In the genomic region with DNA sequence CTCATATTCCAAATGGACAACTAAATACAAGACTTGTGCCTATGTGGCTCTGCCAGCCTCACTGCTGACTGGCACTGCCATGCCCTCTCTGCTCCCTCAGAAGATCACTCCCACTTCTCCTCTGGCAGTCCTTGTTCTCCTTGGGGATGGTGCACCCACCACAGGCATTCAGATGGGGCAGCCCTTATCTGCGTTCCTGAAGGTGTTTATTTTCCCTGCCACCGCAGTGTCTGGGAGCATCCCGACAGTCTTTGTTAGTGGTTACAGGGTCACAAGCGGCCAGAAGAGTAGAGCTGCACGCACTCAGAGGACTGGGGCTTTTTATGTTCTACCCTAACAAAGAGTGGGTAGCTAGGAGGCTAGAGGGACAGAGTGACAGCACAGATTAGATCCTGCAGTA, we compare ENCODE assay signal across 16 mouse cellular contexts.
DNase-seq lines count a peak whose midpoint lies in the region; ATAC-seq lines count a peak whose summit lies in the region.
"Had no signal": no experiment of that assay in that cellular context is flagged by ENCODE, and none has a peak within 500 bp of the region (broad histone marks: within the 10 kb centered on the region; RNA-seq: fewer than 3 reads in every experiment).

No protein-coding gene starts in this region.

- no peak overlapping the region for H3K4me3 ChIP-seq in heart, embryonic 11.5 days (ENCODE audit: low read depth, low read length)
- no peak overlapping the region for H3K4me3 ChIP-seq in liver, embryonic 16.5 days (ENCODE audit: low read depth, low read length)
- H3K4me3 ChIP-seq: embryonic facial prominence, embryonic 13.5 days; heart, adult 2 months; neural tube, embryonic 15.5 days had no signal

- no peaks in the 10 kb centered on the region for H3K36me3 ChIP-seq in heart, embryonic 11.5 days (ENCODE audit: control insufficient read depth, insufficient read depth, low read length)
- H3K36me3 ChIP-seq in liver, embryonic 16.5 days (ENCODE audit: control insufficient read depth, insufficient read depth) = no peaks in the 10 kb centered on the region
- H3K36me3 ChIP-seq: embryonic facial prominence, embryonic 13.5 days had no signal

- H3K9me3 ChIP-seq in heart, embryonic 11.5 days (replicated peaks; ENCODE audit: control insufficient read depth, low read length) = no peaks in the 10 kb centered on the region
- H3K9me3 ChIP-seq in liver, embryonic 16.5 days (replicated peaks; ENCODE audit: control insufficient read depth, low read length) = no peaks in the 10 kb centered on the region
- H3K9me3 ChIP-seq: embryonic facial prominence, embryonic 13.5 days; neural tube, embryonic 15.5 days had no signal

- ATAC-seq in heart, embryonic 11.5 days (replicated peaks; ENCODE audit: insufficient number of reproducible peaks, low FRiP score, low TSS enrichment) = no peak; the same call in 1 of the 2 replicates
- no peak for ATAC-seq in liver, embryonic 16.5 days (ENCODE audit: low read depth)

- no peaks in the 10 kb centered on the region for H3K27me3 ChIP-seq in heart, embryonic 11.5 days (ENCODE audit: control insufficient read depth, insufficient read depth, low read length)
- no peaks in the 10 kb centered on the region for H3K27me3 ChIP-seq in liver, embryonic 16.5 days (ENCODE audit: control insufficient read depth, insufficient read depth, low read depth, low read length)
- H3K27me3 ChIP-seq: embryonic facial prominence, embryonic 13.5 days; neural tube, embryonic 15.5 days had no signal

- no peak for DNase-seq in heart, postnatal 25 days (ENCODE audit: low spot score)
- DNase-seq in ovary, adult 18-20 months (ENCODE audit: low spot score) = peak; percentile 23
- no peak for DNase-seq in ovary, postnatal 14 days (ENCODE audit: low spot score)
- peak; percentile 51 for DNase-seq in liver
- no peak for DNase-seq in kidney, postnatal 36 days
- DNase-seq: adrenal gland, adult 2 months; gastrocnemius, postnatal 14 days; heart, adult 2 months; kidney, adult 11 months; layer of hippocampus, postnatal 36 days; midbrain, embryonic 14.5 days; thymus, postnatal 14 days had no signal

- H3K4me2 ChIP-seq in heart, embryonic 11.5 days = no peak overlapping the region
- peak overlapping the region; percentile 73 for H3K4me2 ChIP-seq in liver, embryonic 16.5 days (ENCODE audit: low read depth, low read length)
- H3K4me2 ChIP-seq: embryonic facial prominence, embryonic 13.5 days; neural tube, embryonic 15.5 days had no signal

- peak overlapping the region; percentile 82 for H3K27ac ChIP-seq in heart, embryonic 11.5 days (ENCODE audit: low read depth, low read length)
- H3K27ac ChIP-seq in liver, embryonic 16.5 days (ENCODE audit: low read length) = peak overlapping the region; percentile 100
- H3K27ac ChIP-seq: embryonic facial prominence, embryonic 13.5 days; heart, adult 2 months; neural tube, embryonic 15.5 days had no signal

- WGBS in heart, embryonic 11.5 days (ENCODE audit: insufficient replicate concordance) = 17% methylated on average over 5 of the region's 5 CpGs
- WGBS in liver, embryonic 16.5 days (ENCODE audit: insufficient replicate concordance) = 49% methylated on average over 5 of the region's 5 CpGs

- intact Hi-C loops in heart, postnatal 25 days (cut with DNase I) = no loop called here

- no peak overlapping the region for H3K9ac ChIP-seq in heart, embryonic 11.5 days (ENCODE audit: low read depth, low read length)
- H3K9ac ChIP-seq in liver, embryonic 16.5 days (ENCODE audit: low read depth, low read length) = peak overlapping the region; percentile 72
- H3K9ac ChIP-seq: embryonic facial prominence, embryonic 13.5 days; neural tube, embryonic 15.5 days had no signal

- H3K4me1 ChIP-seq in heart, embryonic 11.5 days (ENCODE audit: control insufficient read depth, insufficient read depth, low read length) = peaks cover 12% of the 10 kb centered on the region
- peaks cover 61% of the 10 kb centered on the region for H3K4me1 ChIP-seq in liver, embryonic 16.5 days (ENCODE audit: control insufficient read depth, low read depth, low read length)
- H3K4me1 ChIP-seq: embryonic facial prominence, embryonic 13.5 days; neural tube, embryonic 15.5 days had no signal

Comparison
In these comparisons a context has a peak if more than half of its experiments do, and no peak if none do; other contexts are left out.
1. DNase-seq: peak in ovary, adult 18-20 months (single experiment) and liver (single experiment); none in heart, postnatal 25 days (single experiment), ovary, postnatal 14 days (single experiment) and kidney, postnatal 36 days (0 of 2).